Mouse (Mus musculus): Measurements from ENCODE around the gene Nhsl1. TPM values are rescaled to one million over a fixed set of nuclear protein-coding genes. Genes with fewer than 3 reads are reported as not detected.
A peak's percentile ranks its signal among the peaks of the same experiment; 100 is the strongest.
"Not testable (repeated sequence)": the region's sequence is repeated elsewhere in the genome, so short reads cannot be mapped to it uniquely, and the experiment has no call there.

The Nhsl1 gene
- polyA plus RNA-seq, 1 experiment from 2014 or later, result 11.2 TPM

GRCm38 (mm10) chr10:18446359-18446820 lies 127.6 kb downstream of the Nhsl1 start:
- H3K27ac ChIP-seq, result peak overlapping the region; percentile 93
- 11% methylated on average over 5 of the region's 7 CpGs for WGBS
- peaks cover 53% of the 10 kb centered on the region for H3K4me1 ChIP-seq (replicated peaks)
- H3K36me3 ChIP-seq, result no peaks in the 10 kb centered on the region
- no peaks in the 10 kb centered on the region for H3K27me3 ChIP-seq
- peak overlapping the region; percentile 49 for H3K4me2 ChIP-seq
- no peaks in the 10 kb centered on the region for H3K9me3 ChIP-seq (replicated peaks)
- ATAC-seq (replicated peaks; ENCODE audit: insufficient number of reproducible peaks, insufficient read depth, low FRiP score, low read depth), result no peak
- H3K9ac ChIP-seq, result 0 out of 2 replicates have a peak overlapping the region, but pooled peaks have one; percentile 30
- no peak overlapping the region for H3K4me3 ChIP-seq

GRCm38 (mm10) chr10:18447299-18447698 lies 128.5 kb downstream of the Nhsl1 start:
- Histone ChIP-seq H3K36me3 (no peaks in the 10 kb centered on the region), H3K4me2 (peak overlapping the region; percentile 49), H3K4me3 (no peak overlapping the region), H3K9me3 (replicated peaks) (no peaks in the 10 kb centered on the region), H3K4me1 (replicated peaks) (peaks cover 52% of the 10 kb centered on the region), H3K27ac (peak overlapping the region; percentile 93), H3K9ac (no peak overlapping the region), H3K27me3 (no peaks in the 10 kb centered on the region)
- 11% methylated on average over 4 of the region's 4 CpGs for WGBS
- ATAC-seq (replicated peaks; ENCODE audit: insufficient number of reproducible peaks, insufficient read depth, low FRiP score, low read depth), result peak; percentile 90

- not testable (repeated sequence) for ATAC-seq (replicated peaks; ENCODE audit: insufficient number of reproducible peaks, insufficient read depth, low FRiP score, low read depth); H3K27me3 ChIP-seq; H3K36me3 ChIP-seq; H3K9me3 ChIP-seq (replicated peaks); H3K9ac ChIP-seq; H3K4me3 ChIP-seq; H3K4me2 ChIP-seq
- 89% methylated on average over 7 of the region's 7 CpGs for WGBS
- Histone ChIP-seq H3K4me1 (replicated peaks) (peaks cover 53% of the 10 kb centered on the region), H3K27ac (peak overlapping the region; percentile 93)
Measured at GRCm38 (mm10) chr10:18448896-18449295, 130.1 kb downstream of the Nhsl1 start.

- H3K9ac ChIP-seq, result no peak overlapping the region
- 22% methylated on average over 4 of the region's 4 CpGs for WGBS
- peak; percentile 58; the same call in 1 of the 2 replicates for ATAC-seq (replicated peaks; ENCODE audit: insufficient number of reproducible peaks, insufficient read depth, low FRiP score, low read depth)
- no peak overlapping the region for H3K4me3 ChIP-seq
- H3K4me1 ChIP-seq (replicated peaks), result peaks cover 52% of the 10 kb centered on the region
- H3K27ac ChIP-seq, result peak overlapping the region; percentile 40
- no peak overlapping the region for H3K4me2 ChIP-seq
- no peaks in the 10 kb centered on the region for H3K36me3 ChIP-seq
- no peaks in the 10 kb centered on the region for H3K27me3 ChIP-seq
- no peaks in the 10 kb centered on the region for H3K9me3 ChIP-seq (replicated peaks)
Measured at GRCm38 (mm10) chr10:18453380-18453779, 134.6 kb downstream of the Nhsl1 start.

- Histone ChIP-seq H3K4me2 (no peak overlapping the region), H3K4me3 (no peak overlapping the region), H3K27ac (no peak overlapping the region), H3K36me3 (no peaks in the 10 kb centered on the region), H3K9ac (no peak overlapping the region), H3K4me1 (replicated peaks) (peaks cover 46% of the 10 kb centered on the region), H3K27me3 (no peaks in the 10 kb centered on the region), H3K9me3 (replicated peaks) (no peaks in the 10 kb centered on the region)
- 61% methylated on average over 3 of the region's 3 CpGs for WGBS
- ATAC-seq (replicated peaks; ENCODE audit: insufficient number of reproducible peaks, insufficient read depth, low FRiP score, low read depth), result no peak
Measured at GRCm38 (mm10) chr10:18454161-18454560, 135.4 kb downstream of the Nhsl1 start.

GRCm38 (mm10) chr10:18455301-18455920 lies 136.6 kb downstream of the Nhsl1 start:
- Histone ChIP-seq H3K27me3 (no peaks in the 10 kb centered on the region), H3K9ac (no peak overlapping the region), H3K4me3 (no peak overlapping the region), H3K4me1 (replicated peaks) (peaks cover 44% of the 10 kb centered on the region), H3K36me3 (no peaks in the 10 kb centered on the region), H3K27ac (peak overlapping the region; percentile 7; the same call in 1 of the 2 replicates), H3K4me2 (no peak overlapping the region), H3K9me3 (replicated peaks) (no peaks in the 10 kb centered on the region)
- 86% methylated on average over 10 of the region's 10 CpGs for WGBS
- no peak for ATAC-seq (replicated peaks; ENCODE audit: insufficient number of reproducible peaks, insufficient read depth, low FRiP score, low read depth)

GRCm38 (mm10) chr10:18457808-18458475 lies 139.2 kb downstream of the Nhsl1 start:
- H3K36me3 ChIP-seq, result no peaks in the 10 kb centered on the region
- H3K27ac ChIP-seq, result no peak overlapping the region
- H3K4me1 ChIP-seq (replicated peaks), result peaks cover 42% of the 10 kb centered on the region
- H3K9ac ChIP-seq, result no peak overlapping the region
- H3K4me2 ChIP-seq, result no peak overlapping the region
- WGBS, result 70% methylated on average over 8 of the region's 8 CpGs
- no peak overlapping the region for H3K4me3 ChIP-seq
- no peaks in the 10 kb centered on the region for H3K27me3 ChIP-seq
- ATAC-seq (replicated peaks; ENCODE audit: insufficient number of reproducible peaks, insufficient read depth, low FRiP score, low read depth), result no peak
- H3K9me3 ChIP-seq (replicated peaks), result no peaks in the 10 kb centered on the region

GRCm38 (mm10) chr10:18461336-18461735 lies 142.6 kb downstream of the Nhsl1 start:
- Histone ChIP-seq H3K4me1 (replicated peaks) (peaks cover 22% of the 10 kb centered on the region), H3K9me3 (replicated peaks) (no peaks in the 10 kb centered on the region), H3K4me2 (no peak overlapping the region), H3K27ac (no peak overlapping the region), H3K27me3 (no peaks in the 10 kb centered on the region), H3K4me3 (no peak overlapping the region), H3K36me3 (no peaks in the 10 kb centered on the region), H3K9ac (no peak overlapping the region)
- ATAC-seq (replicated peaks; ENCODE audit: insufficient number of reproducible peaks, insufficient read depth, low FRiP score, low read depth), result no peak
- WGBS, result 90% methylated on average over 13 of the region's 13 CpGs

- H3K4me2 ChIP-seq, result no peak overlapping the region
- ATAC-seq (replicated peaks; ENCODE audit: insufficient number of reproducible peaks, insufficient read depth, low FRiP score, low read depth), result no peak
- no peaks in the 10 kb centered on the region for H3K9me3 ChIP-seq (replicated peaks)
- H3K36me3 ChIP-seq, result no peaks in the 10 kb centered on the region
- H3K9ac ChIP-seq, result no peak overlapping the region
- H3K4me1 ChIP-seq (replicated peaks), result peaks cover 22% of the 10 kb centered on the region
- no peaks in the 10 kb centered on the region for H3K27me3 ChIP-seq
- H3K4me3 ChIP-seq, result no peak overlapping the region
- WGBS, result 67% methylated on average over 23 of the region's 23 CpGs
- no peak overlapping the region for H3K27ac ChIP-seq
Measured at GRCm38 (mm10) chr10:18463071-18463841, 144.5 kb downstream of the Nhsl1 start.

- no peaks in the 10 kb centered on the region for H3K9me3 ChIP-seq (replicated peaks)
- H3K27me3 ChIP-seq, result no peaks in the 10 kb centered on the region
- H3K9ac ChIP-seq, result no peak overlapping the region
- peaks cover 28% of the 10 kb centered on the region for H3K4me1 ChIP-seq (replicated peaks)
- no peak for ATAC-seq (replicated peaks; ENCODE audit: insufficient number of reproducible peaks, insufficient read depth, low FRiP score, low read depth)
- no peak overlapping the region for H3K4me3 ChIP-seq
- H3K36me3 ChIP-seq, result peaks cover 7% of the 10 kb centered on the region; the same call in 1 of the 2 replicates
- no peak overlapping the region for H3K4me2 ChIP-seq
- WGBS, result 47% methylated on average over 4 of the region's 4 CpGs
- H3K27ac ChIP-seq, result no peak overlapping the region
Measured at GRCm38 (mm10) chr10:18468396-18468795, 149.6 kb downstream of the Nhsl1 start.
